Mouse (Mus musculus) limb, embryonic 14.5 days (tissue): ENCODE results near the gene Tmem151b. TPM values are rescaled to one million over a fixed set of nuclear protein-coding genes. Genes with fewer than 3 reads are reported as not detected.

Experiments used
- ATAC-seq: fragments of 200-750 bp; cut with Nextera tagmentation; 2 replicates; pipeline ENCODE4 v1.8.0; 2017; ENCODE audit warnings: low read depth, moderate number of reproducible peaks, moderate TSS enrichment; ENCODE audit not compliant: low FRiP score
- DNase-seq: peaks from one replicate; pipeline ENCODE4 v3.0.0-alpha.2; 2015; ENCODE audit warnings: low spot score
- H3K27ac ChIP-seq: fragments of 300-500 bp; sonication (generic); replicated peaks from 2 replicates; pipeline ENCODE4 v1.5.1; 2014; ENCODE audit warnings: low read depth, mild to moderate bottlenecking, low read length, moderate library complexity, mixed read lengths
- H3K27me3 ChIP-seq: fragments of 300-500 bp; sonication (generic); 2 replicates; pipeline ENCODE4 v1.6.1; 2014; ENCODE audit warnings: low read length, mixed read lengths; ENCODE audit not compliant: control insufficient read depth, insufficient read depth
- H3K36me3 ChIP-seq: fragments of 300-500 bp; sonication (generic); 2 replicates; pipeline ENCODE4 v1.6.1; 2014; ENCODE audit warnings: mild to moderate bottlenecking, low read length, moderate library complexity, mixed read lengths; ENCODE audit not compliant: control insufficient read depth, insufficient read depth
- H3K4me1 ChIP-seq: fragments of 300-500 bp; sonication (generic); 2 replicates; pipeline ENCODE4 v1.6.1; 2014; ENCODE audit warnings: antibody characterized with exemption, low read length, mixed read lengths; ENCODE audit not compliant: control insufficient read depth, insufficient read depth
- H3K4me2 ChIP-seq: fragments of 300-500 bp; sonication (generic); replicated peaks from 2 replicates; pipeline ENCODE4 v1.6.1; 2014; ENCODE audit warnings: low read depth, mild to moderate bottlenecking, low read length, moderate library complexity; ENCODE audit not compliant: severe bottlenecking
- H3K4me3 ChIP-seq: fragments of 300-500 bp; sonication (generic); replicated peaks from 2 replicates; pipeline ENCODE4 v1.5.1; 2014; ENCODE audit warnings: low read length
- H3K9ac ChIP-seq: fragments of 300-500 bp; sonication (generic); 2 replicates; pipeline ENCODE4 v1.6.1; 2014; ENCODE audit warnings: mild to moderate bottlenecking, low read depth, low read length, moderate library complexity; ENCODE audit not compliant: severe bottlenecking
- H3K9me3 ChIP-seq: fragments of 300-500 bp; sonication (generic); 2 replicates; pipeline ENCODE4 v1.6.1; 2016; ENCODE audit warnings: low read length; ENCODE audit not compliant: control insufficient read depth
- POLR2A ChIP-seq: fragments of 200-500 bp; IDR thresholded peaks from 2 replicates; pipeline ENCODE4 v1.8.0; 2012; ENCODE audit warnings: inconsistent platforms, mild to moderate bottlenecking, moderate library complexity, borderline replicate concordance; ENCODE audit not compliant: insufficient read depth, insufficient read length; ENCODE audit errors: extremely low read depth
- WGBS: fragments of 180-500 bp; shearing (Covaris S2); extraction: QIAGEN DNeasy Blood & Tissue Kit; methylation state at CpG from one replicate; pipeline ENCODE4 v1.1.7; 2014; 5-methylcytosine and 5-hydroxymethylcytosine counted together
- polyA plus RNA-seq, 2 experiments: library from polyadenylated mRNA; depleted of rRNA in 1 of 2; stranded (reverse) in 1 of 2; unstranded in 1 of 2; fragments of >200 nt; fragmentation: Nextera tagmentation in 1 of 2; extraction: Ambion mirVana in 1 of 2; gene quantifications; 2 replicates each; pipeline versions ENCODE4 v1.2.1 to v1.2.3; 2012 to 2014

Tmem151b gene
- polyA plus RNA-seq, 2 experiments = 2.9 to 6.1 TPM

DNA sequence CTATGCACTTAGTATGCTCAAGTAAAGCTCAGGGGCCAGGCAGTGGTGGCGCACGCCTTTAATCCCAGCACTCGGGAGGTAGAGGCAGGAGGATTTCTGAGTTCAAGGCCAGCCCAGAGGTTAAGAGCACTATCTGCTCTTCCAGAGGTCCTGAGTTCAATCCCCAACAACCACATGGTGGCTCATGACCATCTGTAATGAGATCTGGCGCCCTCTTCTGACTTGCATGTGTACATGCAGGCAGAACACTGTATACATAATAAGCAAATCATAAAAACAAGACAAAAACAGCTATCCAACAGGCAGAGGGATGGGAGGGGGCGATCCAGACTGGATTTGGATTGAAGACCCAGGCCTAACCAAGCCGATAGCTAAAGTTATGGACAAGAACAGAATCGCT, 29.4 kb upstream of the Tmem151b start:
- no peaks in the 10 kb centered on the region for H3K36me3 ChIP-seq
- no peak overlapping the region for H3K4me2 ChIP-seq
- H3K9ac ChIP-seq = no peak overlapping the region
- H3K27me3 ChIP-seq = no peaks in the 10 kb centered on the region
- WGBS = 79% methylated on average over 7 of the region's 7 CpGs
- TF ChIP-seq POLR2A = no peak
- ATAC-seq = no peak
- no peak overlapping the region for H3K27ac ChIP-seq
- no peaks in the 10 kb centered on the region for H3K9me3 ChIP-seq
- H3K4me3 ChIP-seq = no peak overlapping the region
- no peak for DNase-seq
- H3K4me1 ChIP-seq = peaks cover 9% of the 10 kb centered on the region

DNA sequence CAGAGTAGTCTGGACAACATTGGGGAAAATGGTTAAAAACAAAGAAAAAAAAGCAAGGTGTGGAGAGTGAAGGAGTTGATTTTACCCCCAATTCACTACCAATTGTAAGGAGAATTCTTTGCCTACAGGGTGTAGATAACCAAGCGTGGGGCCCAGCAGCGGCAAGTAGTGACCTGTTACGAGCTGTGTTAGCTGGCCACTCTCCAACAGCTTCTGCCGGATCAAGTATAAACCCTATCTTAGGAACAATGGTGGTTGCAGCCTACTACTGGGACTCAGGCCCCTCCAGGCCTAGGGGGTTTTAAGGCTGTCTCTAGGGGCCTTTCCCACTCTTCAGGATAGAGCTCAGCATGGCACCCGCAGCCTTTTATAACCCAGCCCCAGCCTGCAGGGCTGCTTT, 28.8 kb upstream of the Tmem151b start:
- Histone ChIP-seq H3K4me1 (peaks cover 9% of the 10 kb centered on the region), H3K9ac (no peak overlapping the region)
- WGBS = 61% methylated on average over 5 of the region's 5 CpGs

DNA sequence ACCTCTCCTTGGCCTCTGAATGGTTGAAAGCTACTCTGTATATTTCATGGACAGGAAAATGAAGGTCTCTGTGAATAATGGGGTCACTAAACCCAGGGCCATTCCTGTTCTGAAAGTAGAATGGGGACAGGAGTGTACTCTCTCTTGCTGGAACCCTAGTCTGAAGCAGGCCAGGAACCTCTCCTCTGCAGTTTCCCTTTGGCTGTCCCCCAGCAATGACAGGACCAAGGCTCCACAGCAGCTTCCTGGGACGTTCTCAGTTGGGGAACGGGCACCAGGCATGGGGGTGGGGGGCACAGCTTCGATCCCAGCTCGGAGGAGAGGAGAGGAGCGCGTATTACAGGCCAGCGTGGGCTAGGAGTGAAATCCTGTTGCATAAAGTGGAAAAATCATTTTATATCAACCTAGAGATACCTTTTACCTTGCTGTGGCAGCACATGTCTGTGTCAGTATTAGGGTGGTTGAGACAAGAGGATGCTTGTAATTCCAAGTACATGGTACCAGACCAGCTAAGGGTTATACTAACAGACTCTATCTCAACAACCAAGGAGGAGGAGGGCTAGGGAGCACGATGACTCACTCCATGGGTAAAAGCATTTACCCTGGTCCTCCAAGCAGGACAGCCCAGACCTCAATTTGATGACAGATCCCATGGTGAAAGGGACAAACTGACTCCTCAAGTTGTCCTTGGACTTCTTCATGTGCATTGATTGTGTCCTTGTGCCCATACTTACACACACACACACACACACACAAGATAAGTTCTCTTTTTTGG, 25.8 kb upstream of the Tmem151b start:
- ATAC-seq (no peak), DNase-seq (no peak)
- 88% methylated on average over 8 of the region's 8 CpGs for WGBS
- Histone ChIP-seq H3K9ac (no peak overlapping the region), H3K27me3 (no peaks in the 10 kb centered on the region), H3K4me1 (peaks cover 10% of the 10 kb centered on the region), H3K27ac (no peak overlapping the region), H3K9me3 (no peaks in the 10 kb centered on the region), H3K4me3 (no peak overlapping the region), H3K4me2 (no peak overlapping the region), H3K36me3 (peaks cover 20% of the 10 kb centered on the region)
- TF ChIP-seq POLR2A = no peak

More for the DNA sequence above, 28.8 kb upstream of the Tmem151b start:
- no peak overlapping the region for H3K4me3 ChIP-seq
- no peak for DNase-seq
- no peak overlapping the region for H3K27ac ChIP-seq
- no peaks in the 10 kb centered on the region for H3K36me3 ChIP-seq
- H3K9me3 ChIP-seq = no peaks in the 10 kb centered on the region
- H3K27me3 ChIP-seq = no peaks in the 10 kb centered on the region
- TF ChIP-seq POLR2A = no peak
- no peak for ATAC-seq
- H3K4me2 ChIP-seq = no peak overlapping the region

DNA sequence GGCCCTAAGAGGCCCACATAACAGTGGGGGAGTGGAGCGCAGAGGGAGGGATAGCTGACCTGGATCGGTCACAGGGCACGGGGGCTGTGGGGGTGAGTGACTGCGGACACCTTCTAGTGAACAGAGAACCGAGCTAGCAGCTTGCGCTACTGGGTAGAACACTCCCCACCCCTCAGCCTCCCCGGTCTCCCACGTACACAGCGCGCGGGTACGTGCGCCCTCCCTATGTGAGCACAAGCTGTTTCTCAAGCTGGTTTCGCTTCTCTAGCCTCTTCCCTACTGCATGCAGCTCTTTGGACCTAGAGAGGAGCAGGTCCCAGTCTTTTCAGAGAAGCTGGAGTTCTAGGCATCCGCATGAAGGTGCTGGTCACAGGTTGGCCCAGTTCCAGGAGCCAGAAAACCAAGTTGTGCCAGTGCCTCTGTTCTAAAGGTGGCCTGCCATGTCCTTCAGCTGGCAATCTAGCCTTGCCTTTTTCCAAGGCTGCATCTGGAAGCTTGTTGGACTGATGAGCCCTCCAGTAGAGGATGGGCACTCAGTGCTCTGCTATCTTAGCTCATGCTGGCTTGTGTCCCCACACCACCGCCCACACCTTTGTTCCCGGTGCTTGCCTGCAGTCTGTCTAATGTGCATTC, 24.8 kb upstream of the Tmem151b start:
- peak; percentile 28; the same call in 1 of the 2 replicates for ATAC-seq
- Histone ChIP-seq H3K9ac (peak overlapping the region; percentile 98), H3K4me2 (peak overlapping the region; percentile 73), H3K36me3 (peaks cover 30% of the 10 kb centered on the region), H3K27me3 (no peaks in the 10 kb centered on the region), H3K9me3 (no peaks in the 10 kb centered on the region), H3K4me3 (peak overlapping the region; percentile 96), H3K27ac (peak overlapping the region; percentile 97), H3K4me1 (peaks cover 10% of the 10 kb centered on the region)
- peak; percentile 71 for DNase-seq
- 0 out of 2 replicates have a peak, but pooled peaks have one; percentile 59 for TF ChIP-seq POLR2A
- WGBS = 4% methylated on average over 17 of the region's 17 CpGs

DNA sequence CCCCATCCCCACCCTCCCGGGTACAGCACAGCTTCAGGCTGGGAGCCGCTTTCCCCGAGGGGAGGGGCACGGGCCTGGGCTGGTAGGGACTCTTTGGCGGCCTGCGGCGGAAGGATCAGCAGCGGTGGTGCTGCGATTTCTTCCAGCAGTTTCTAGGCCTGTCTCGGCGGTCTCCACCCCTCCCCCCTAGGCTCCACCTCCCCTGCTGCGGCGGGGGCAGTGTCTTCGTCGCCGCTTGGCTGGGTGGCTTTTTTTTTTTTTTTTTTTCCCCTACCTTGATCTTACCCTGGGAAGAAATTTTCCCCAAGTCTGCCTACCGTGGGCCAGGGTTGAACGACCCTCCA, 24.3 kb upstream of the Tmem151b start:
- no peaks in the 10 kb centered on the region for H3K9me3 ChIP-seq
- 0% methylated on average over 18 of the region's 18 CpGs for WGBS
- DNase-seq (peak; percentile 98), ATAC-seq (peak; percentile 79)
- peak overlapping the region; percentile 96 for H3K4me3 ChIP-seq
- TF ChIP-seq POLR2A = no peak
- no peaks in the 10 kb centered on the region for H3K27me3 ChIP-seq
- H3K36me3 ChIP-seq = peaks cover 35% of the 10 kb centered on the region
- H3K27ac ChIP-seq = peak overlapping the region; percentile 97
- H3K4me2 ChIP-seq = peak overlapping the region; percentile 73
- H3K4me1 ChIP-seq = peaks cover 10% of the 10 kb centered on the region
- H3K9ac ChIP-seq = peak overlapping the region; percentile 98
